Mouse (Mus musculus) thymus, adult 2 months (tissue): ENCODE measurements at regions not wholly inside any gene's neighbourhood (a gene's known extent, or its start where the extent isn't known, plus 50 kb on each side); places are given as distances from the start of the nearest gene placed in this dataset.

Source experiments
- DNase-seq: peaks from one replicate; pipeline ENCODE4 v3.0.0; 2021
- H3K27ac ChIP-seq: fragments of 200-500 bp; 2 replicates; pipeline ENCODE4 v1.5.1; 2012; ENCODE audit warnings: low read length, control low read depth; ENCODE audit not compliant: control insufficient read depth, insufficient read depth
- H3K27me3 ChIP-seq: fragments of 200-500 bp; 2 replicates; pipeline ENCODE4 v1.6.1; 2012; ENCODE audit warnings: mild to moderate bottlenecking, low read length, moderate library complexity, mixed read lengths; ENCODE audit not compliant: control insufficient read depth, insufficient read depth
- H3K36me3 ChIP-seq: fragments of 200-500 bp; 2 replicates; pipeline ENCODE4 v1.6.1; 2012; ENCODE audit warnings: mild to moderate bottlenecking, low read length, moderate library complexity; ENCODE audit not compliant: control insufficient read depth, insufficient read depth
- H3K4me1 ChIP-seq: fragments of 200-500 bp; replicated peaks from 2 replicates; pipeline ENCODE4 v1.6.1; 2012; ENCODE audit warnings: low read length; ENCODE audit not compliant: control insufficient read depth, insufficient read depth
- H3K4me3 ChIP-seq: fragments of 200-500 bp; 2 replicates; pipeline ENCODE4 v1.5.1; 2012; ENCODE audit warnings: mild to moderate bottlenecking, low read length, control low read depth, moderate library complexity; ENCODE audit not compliant: control insufficient read depth, insufficient read depth
- CTCF ChIP-seq: fragments of 200-500 bp; IDR thresholded peaks from 2 replicates; pipeline ENCODE4 v1.5.1; 2012; ENCODE audit warnings: mild to moderate bottlenecking, control low read depth, low read length, moderate library complexity, borderline replicate concordance; ENCODE audit not compliant: control insufficient read depth, poor library complexity, insufficient read depth; ENCODE audit errors: extremely low read depth
- POLR2A ChIP-seq: fragments of 200-500 bp; IDR thresholded peaks from 2 replicates; pipeline ENCODE4 v1.6.1; 2012; ENCODE audit warnings: mild to moderate bottlenecking, low read length, control low read depth, moderate library complexity; ENCODE audit not compliant: control insufficient read depth, poor library complexity, insufficient read depth; ENCODE audit errors: extremely low read depth
- WGBS: fragments of 180-500 bp; shearing (Covaris S2); methylation state at CpG from one replicate; pipeline ENCODE4 v1.1.7; 2018; 5-methylcytosine and 5-hydroxymethylcytosine counted together

GRCm38 (mm10) chr4:33675044-33675443 is 249.3 kb upstream of the Cnr1 start:
- no peaks in the 10 kb centered on the region for H3K27me3 ChIP-seq
- no peak for TF ChIP-seq POLR2A
- no peak for TF ChIP-seq CTCF
- DNase-seq, result no peak
- H3K4me3 ChIP-seq, result no peak overlapping the region
- 100% methylated on average over 5 of the region's 5 CpGs for WGBS
- H3K36me3 ChIP-seq, result no peaks in the 10 kb centered on the region
- H3K4me1 ChIP-seq, result no peaks in the 10 kb centered on the region
- no peak overlapping the region for H3K27ac ChIP-seq

- TF ChIP-seq POLR2A (no peak), CTCF (no peak)
- no peaks in the 10 kb centered on the region for H3K36me3 ChIP-seq
- no peak for DNase-seq
- WGBS, result 82% methylated on average over 3 of the region's 3 CpGs
- no peak overlapping the region for H3K27ac ChIP-seq
- no peaks in the 10 kb centered on the region for H3K27me3 ChIP-seq
- H3K4me3 ChIP-seq, result no peak overlapping the region
- no peaks in the 10 kb centered on the region for H3K4me1 ChIP-seq
These were observed 245.0 kb upstream of the Cnr1 start for GRCm38 (mm10) chr4:33679351-33679750.

GRCm38 (mm10) chr4:33686135-33686534 is 238.3 kb upstream of the Cnr1 start:
- Histone ChIP-seq H3K27ac (no peak overlapping the region), H3K4me3 (no peak overlapping the region), H3K27me3 (no peaks in the 10 kb centered on the region), H3K4me1 (no peaks in the 10 kb centered on the region), H3K36me3 (no peaks in the 10 kb centered on the region)
- TF ChIP-seq CTCF, result no peak
- TF ChIP-seq POLR2A, result no peak
- no peak for DNase-seq
- 83% methylated on average over 8 of the region's 8 CpGs for WGBS

- no peaks in the 10 kb centered on the region for H3K36me3 ChIP-seq
- H3K4me3 ChIP-seq, result no peak overlapping the region
- WGBS, result 98% methylated on average over 7 of the region's 7 CpGs
- no peaks in the 10 kb centered on the region for H3K4me1 ChIP-seq
- no peak for TF ChIP-seq CTCF
- TF ChIP-seq POLR2A, result no peak
- H3K27ac ChIP-seq, result no peak overlapping the region
- DNase-seq, result no peak
- H3K27me3 ChIP-seq, result no peaks in the 10 kb centered on the region
These were observed 237.0 kb upstream of the Cnr1 start for GRCm38 (mm10) chr4:33687434-33687833.

- WGBS, result 94% methylated on average over 4 of the region's 4 CpGs
- TF ChIP-seq CTCF (no peak), POLR2A (no peak)
These were observed 231.0 kb upstream of the Cnr1 start for GRCm38 (mm10) chr4:33693441-33693840.

GRCm38 (mm10) chr4:33696969-33697368 is 227.4 kb upstream of the Cnr1 start:
- H3K27ac ChIP-seq, result no peak overlapping the region
- H3K27me3 ChIP-seq, result no peaks in the 10 kb centered on the region
- H3K4me1 ChIP-seq, result no peaks in the 10 kb centered on the region
- TF ChIP-seq CTCF (no peak), POLR2A (no peak)
- no peaks in the 10 kb centered on the region for H3K36me3 ChIP-seq
- 94% methylated on average over 8 of the region's 8 CpGs for WGBS
- H3K4me3 ChIP-seq, result no peak overlapping the region
- DNase-seq, result no peak

More at GRCm38 (mm10) chr4:33693441-33693840, 231.0 kb upstream of the Cnr1 start:
- Histone ChIP-seq H3K36me3 (no peaks in the 10 kb centered on the region), H3K27ac (no peak overlapping the region), H3K27me3 (no peaks in the 10 kb centered on the region), H3K4me3 (no peak overlapping the region), H3K4me1 (no peaks in the 10 kb centered on the region)
- DNase-seq, result no peak

- Histone ChIP-seq H3K4me3 (no peak overlapping the region), H3K27ac (no peak overlapping the region), H3K4me1 (no peaks in the 10 kb centered on the region), H3K36me3 (no peaks in the 10 kb centered on the region), H3K27me3 (no peaks in the 10 kb centered on the region)
- TF ChIP-seq POLR2A (no peak), CTCF (no peak)
- WGBS, result 92% methylated on average over 7 of the region's 7 CpGs
- no peak for DNase-seq
These were observed 222.2 kb upstream of the Cnr1 start for GRCm38 (mm10) chr4:33702028-33702666.
